Mouse (Mus musculus): ENCODE measurements around the gene Prex1. TPM values are rescaled to one million over a fixed set of nuclear protein-coding genes. Genes with fewer than 3 reads are reported as not detected.

Prex1 gene
- total RNA-seq, 2 experiments from 2014 or later = 14.2 to 17.1 TPM

GRCm38 (mm10) chr2:166602948-166603347 is 110.7 kb downstream of the Prex1 start:
- no peak for DNase-seq

GRCm38 (mm10) chr2:166601420-166601819 is 112.2 kb downstream of the Prex1 start:
- no peak for DNase-seq

- DNase-seq = no peak
Observed at GRCm38 (mm10) chr2:166598453-166599155, 115.0 kb downstream of the Prex1 start.

- peak; percentile 41 for DNase-seq
Observed at GRCm38 (mm10) chr2:166597763-166598162, 115.9 kb downstream of the Prex1 start.

- peak; percentile 85 for DNase-seq
Observed at GRCm38 (mm10) chr2:166592034-166592912, 121.4 kb downstream of the Prex1 start.

GRCm38 (mm10) chr2:166584491-166584890 is 129.1 kb downstream of the Prex1 start:
- DNase-seq = no peak

GRCm38 (mm10) chr2:166583292-166583691 is 130.3 kb downstream of the Prex1 start:
- DNase-seq = no peak

GRCm38 (mm10) chr2:166581881-166582583 is 131.6 kb downstream of the Prex1 start:
- peak; percentile 88 for DNase-seq

- DNase-seq = no peak
Observed at GRCm38 (mm10) chr2:166579793-166580192, 133.8 kb downstream of the Prex1 start.

GRCm38 (mm10) chr2:166579361-166579760 is 134.3 kb downstream of the Prex1 start:
- no peak for DNase-seq

- no peak for DNase-seq
Observed at GRCm38 (mm10) chr2:166575419-166575818, 138.2 kb downstream of the Prex1 start.

GRCm38 (mm10) chr2:166574934-166575333 is 138.7 kb downstream of the Prex1 start:
- DNase-seq = peak; percentile 85

- DNase-seq = no peak
Observed at GRCm38 (mm10) chr2:166573621-166574020, 140.0 kb downstream of the Prex1 start.

GRCm38 (mm10) chr2:166572297-166572696 is 141.3 kb downstream of the Prex1 start:
- DNase-seq = no peak

GRCm38 (mm10) chr2:166569182-166569581 is 144.4 kb downstream of the Prex1 start:
- DNase-seq = peak; percentile 35

- DNase-seq = no peak
Observed at GRCm38 (mm10) chr2:166565503-166565902, 148.1 kb downstream of the Prex1 start.

- peak; percentile 81 for DNase-seq
Observed at GRCm38 (mm10) chr2:166564455-166564854, 149.2 kb downstream of the Prex1 start.

GRCm38 (mm10) chr2:166563890-166564289 is 149.7 kb downstream of the Prex1 start:
- DNase-seq = peak; percentile 94

GRCm38 (mm10) chr2:166563076-166563475 is 150.6 kb downstream of the Prex1 start:
- DNase-seq = no peak

GRCm38 (mm10) chr2:166561781-166562180 is 151.9 kb downstream of the Prex1 start:
- DNase-seq = no peak

GRCm38 (mm10) chr2:166560826-166561225 is 152.8 kb downstream of the Prex1 start:
- no peak for DNase-seq

- no peak for DNase-seq
Observed at GRCm38 (mm10) chr2:166559531-166559930, 154.1 kb downstream of the Prex1 start.

GRCm38 (mm10) chr2:166555508-166555907 is 158.1 kb downstream of the Prex1 start:
- peak; percentile 60 for DNase-seq

Measured in adrenal gland, postnatal 10 days (tissue).